Mouse (Mus musculus) 416B (cell line): ENCODE measurements around the gene Myo18b.

ENCODE experiments used
- DNase-seq: peaks from one replicate; pipeline ENCODE4 v3.0.0; 2011; ENCODE audit warnings: low read depth

Gene Myo18b

GRCm38 (mm10) chr5:112895674-112896654, at the start of gene Myo18b:
Gene Myo18b, minus strand, starts transcription at chr5:112896362.
- DNase-seq = no peak

GRCm38 (mm10) chr5:112945925-112946324, 49.8 kb upstream of the Myo18b start:
- DNase-seq = no peak

- DNase-seq = no peak
Observed at GRCm38 (mm10) chr5:112942244-112942643, 46.1 kb upstream of the Myo18b start.

DNA sequence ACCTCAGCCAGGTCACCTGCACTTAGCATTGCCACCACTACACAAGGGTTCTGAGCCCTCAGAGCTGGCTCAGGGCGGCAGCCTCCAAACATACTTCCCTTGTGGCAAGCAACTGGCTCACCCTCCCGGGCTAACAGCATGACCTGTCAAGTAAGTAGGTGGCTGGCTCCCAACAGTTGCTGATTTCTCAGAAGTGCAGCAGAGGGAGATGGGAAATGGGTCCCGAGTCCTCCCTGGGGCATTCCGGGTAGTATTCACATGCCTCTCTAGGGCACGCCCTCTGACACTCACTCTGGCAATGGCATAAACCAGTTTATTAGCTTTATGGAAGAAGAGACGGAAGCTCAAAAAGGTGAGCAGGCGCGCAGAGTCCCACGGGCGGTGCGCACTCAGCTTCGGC, 44.8 kb upstream of the Myo18b start:
- no peak for DNase-seq

GRCm38 (mm10) chr5:112936632-112937031, 40.5 kb upstream of the Myo18b start:
- DNase-seq = no peak

DNA sequence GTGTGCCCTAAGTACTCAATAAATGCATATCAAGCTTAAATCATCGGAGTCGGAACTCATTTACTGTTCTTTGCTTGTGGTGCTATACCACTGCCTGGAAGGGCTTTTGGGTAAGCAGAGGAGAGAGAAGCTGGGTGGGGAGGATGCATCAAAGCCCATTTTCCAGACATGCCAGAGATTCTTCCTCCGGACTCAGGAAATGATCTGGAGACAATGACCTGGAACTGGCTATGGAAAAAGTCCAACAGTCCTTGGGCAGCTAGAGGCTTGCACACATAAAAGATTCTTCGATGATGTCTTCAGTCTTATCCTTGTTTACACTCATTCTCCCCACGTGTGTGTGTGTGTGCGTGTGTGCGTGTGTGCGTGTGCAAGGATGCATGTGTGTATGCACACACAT, 39.3 kb upstream of the Myo18b start:
- DNase-seq = no peak

GRCm38 (mm10) chr5:112932878-112933567, 36.9 kb upstream of the Myo18b start:
- DNase-seq = no peak

- no peak for DNase-seq
Observed at GRCm38 (mm10) chr5:112931901-112932300, 35.7 kb upstream of the Myo18b start.

DNA sequence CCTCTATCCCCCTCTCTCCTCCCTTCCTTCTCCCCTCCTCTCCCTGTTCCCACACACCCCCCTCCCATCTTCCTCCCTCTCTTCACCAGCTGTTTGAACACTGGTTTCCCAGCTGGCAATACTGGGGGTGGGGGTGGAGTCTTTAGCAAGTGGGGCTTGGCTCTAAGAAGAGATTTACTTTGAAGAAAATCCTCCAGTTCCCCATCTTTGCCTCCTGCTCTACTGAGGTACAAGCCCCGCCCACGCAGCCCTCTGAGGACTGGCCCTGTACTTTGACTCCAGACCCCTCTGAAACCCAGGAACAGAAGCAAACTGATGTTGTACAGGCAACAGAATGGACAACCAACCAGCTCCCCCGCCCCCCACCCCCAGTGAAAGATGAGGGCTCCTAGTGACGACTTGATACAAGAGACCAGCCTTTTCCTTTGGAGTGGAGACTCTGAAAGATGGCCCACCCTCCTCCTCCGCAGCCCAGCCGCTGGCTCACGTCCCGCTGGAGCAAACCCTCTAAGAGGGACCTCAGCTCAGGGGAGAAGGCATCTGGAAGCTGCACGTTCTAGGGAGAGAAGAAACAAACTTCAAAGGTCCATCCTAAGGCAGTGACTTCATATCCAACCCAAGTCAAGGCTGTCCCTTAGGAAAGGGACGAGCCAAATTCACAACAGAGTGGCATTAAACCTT, 32.2 kb upstream of the Myo18b start:
- DNase-seq = no peak

GRCm38 (mm10) chr5:112925422-112925821, 29.3 kb upstream of the Myo18b start:
- no peak for DNase-seq

DNA sequence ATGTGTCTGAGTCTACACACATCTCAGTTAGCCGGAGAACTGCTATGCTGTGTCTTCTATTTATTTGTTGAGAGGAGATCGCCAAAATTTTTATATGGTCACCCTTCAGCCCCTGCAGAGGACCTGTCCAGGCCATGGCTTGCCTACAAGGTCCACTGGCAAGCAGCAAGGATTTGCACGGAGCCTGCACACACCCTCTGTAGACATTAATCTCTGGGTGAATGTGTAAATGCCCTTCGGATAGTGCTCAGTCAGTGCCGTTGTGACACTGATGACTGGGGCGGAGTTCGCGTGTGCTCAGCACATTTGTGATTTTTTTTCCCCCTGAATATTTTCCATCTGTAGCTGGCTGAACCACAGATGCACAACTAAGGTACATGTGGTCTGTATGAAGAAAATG, 28.6 kb upstream of the Myo18b start:
- DNase-seq = no peak

DNA sequence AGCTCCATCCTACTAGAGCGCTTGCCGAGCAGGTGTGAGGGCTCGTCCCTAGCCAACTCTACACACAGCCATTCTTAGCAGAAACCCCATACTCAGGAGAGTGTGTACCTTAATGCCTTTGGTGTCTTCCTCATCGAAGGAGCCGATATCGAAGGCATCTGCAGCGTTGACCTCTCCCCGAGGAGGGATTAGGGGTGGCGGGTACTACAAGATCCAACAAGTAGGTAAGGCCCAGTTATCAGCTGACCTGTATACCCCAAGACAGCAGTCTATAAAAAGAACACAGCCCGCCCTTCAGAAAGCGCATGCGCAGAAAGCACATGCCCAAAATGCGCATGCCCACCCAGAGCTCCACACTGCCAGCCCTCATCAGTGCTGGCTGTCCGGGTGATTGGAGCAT, 27.7 kb upstream of the Myo18b start:
- DNase-seq = no peak

DNA sequence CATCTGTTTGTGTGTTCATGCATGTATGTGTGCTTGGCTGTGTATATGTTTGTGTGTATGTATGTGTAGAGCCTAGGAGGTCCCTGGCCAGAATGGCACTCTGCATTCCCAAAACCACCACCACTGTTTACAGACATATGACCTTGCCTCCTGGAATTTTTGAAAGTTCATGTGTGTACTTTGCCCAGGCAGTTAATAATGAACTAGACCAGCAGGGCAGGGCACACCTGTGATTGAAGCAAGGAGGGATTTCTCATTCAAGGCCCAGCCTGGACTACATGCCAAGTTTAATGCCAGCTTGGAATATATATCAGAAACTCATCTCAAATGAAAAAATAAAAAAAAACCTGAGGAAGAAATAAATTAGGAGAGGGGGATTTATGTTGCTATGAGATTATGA, 25.8 kb upstream of the Myo18b start:
- DNase-seq = no peak

- no peak for DNase-seq
Observed at GRCm38 (mm10) chr5:112910381-112910780, 14.2 kb upstream of the Myo18b start.

- DNase-seq = no peak
Observed at GRCm38 (mm10) chr5:112908169-112908614, 12.0 kb upstream of the Myo18b start.

- no peak for DNase-seq
Observed at GRCm38 (mm10) chr5:112907504-112907903, 11.3 kb upstream of the Myo18b start.

GRCm38 (mm10) chr5:112893462-112894060, 2.6 kb downstream of the Myo18b start:
- DNase-seq = no peak

- DNase-seq = no peak
Observed at GRCm38 (mm10) chr5:112892411-112892810, 3.8 kb downstream of the Myo18b start.

GRCm38 (mm10) chr5:112888651-112889050, 7.5 kb downstream of the Myo18b start:
- DNase-seq = no peak

GRCm38 (mm10) chr5:112886687-112887491, 9.3 kb downstream of the Myo18b start:
- DNase-seq = no peak
